Mouse (Mus musculus) intestine, embryonic 15.5 days (tissue): ENCODE measurements at regions not wholly inside any gene's neighbourhood (a gene's known extent, or its start where the extent isn't known, plus 50 kb on each side); places are given as distances from the start of the nearest gene placed in this dataset.

Source experiments
- ATAC-seq: fragments of 200-750 bp; cut with Nextera tagmentation; 2 replicates; pipeline ENCODE4 v1.8.0; 2017; ENCODE audit warnings: moderate TSS enrichment, moderate library complexity
- H3K27ac ChIP-seq: fragments of 300-500 bp; sonication (generic); 2 replicates; pipeline ENCODE4 v1.5.1; 2015; ENCODE audit warnings: mild to moderate bottlenecking, inconsistent platforms
- H3K27me3 ChIP-seq: fragments of 300-500 bp; sonication (generic); replicated peaks from 2 replicates; pipeline ENCODE4 v1.6.1; 2015; ENCODE audit warnings: inconsistent platforms
- H3K36me3 ChIP-seq: fragments of 300-500 bp; sonication (generic); 2 replicates; pipeline ENCODE4 v1.6.1; 2015; ENCODE audit warnings: inconsistent platforms
- H3K4me1 ChIP-seq: fragments of 300-500 bp; sonication (generic); replicated peaks from 2 replicates; pipeline ENCODE4 v1.6.1; 2015; ENCODE audit warnings: inconsistent platforms
- H3K4me2 ChIP-seq: fragments of 300-500 bp; sonication (generic); replicated peaks from 2 replicates; pipeline ENCODE4 v1.6.1; 2015; ENCODE audit warnings: mild to moderate bottlenecking, inconsistent platforms
- H3K4me3 ChIP-seq: fragments of 300-500 bp; sonication (generic); replicated peaks from 2 replicates; pipeline ENCODE4 v1.5.1; 2015; ENCODE audit warnings: inconsistent platforms
- H3K9ac ChIP-seq: fragments of 300-500 bp; sonication (generic); 2 replicates; pipeline ENCODE4 v1.6.1; 2015; ENCODE audit warnings: inconsistent platforms
- H3K9me3 ChIP-seq: fragments of 300-500 bp; sonication (generic); 2 replicates; pipeline ENCODE4 v1.6.1; 2016; ENCODE audit warnings: inconsistent platforms
- WGBS: fragments of 180-500 bp; shearing (Covaris S2); methylation state at CpG from one replicate; pipeline ENCODE4 v1.1.7; 2015; 5-methylcytosine and 5-hydroxymethylcytosine counted together

GRCm38 (mm10) chr7:95581325-95581724 is 589.7 kb upstream of the Tenm4 start:
- no peak overlapping the region for H3K4me3 ChIP-seq
- no peak overlapping the region for H3K27ac ChIP-seq
- no peak overlapping the region for H3K4me2 ChIP-seq
- H3K36me3 ChIP-seq = no peaks in the 10 kb centered on the region
- H3K27me3 ChIP-seq = no peaks in the 10 kb centered on the region
- no peaks in the 10 kb centered on the region for H3K4me1 ChIP-seq
- no peak overlapping the region for H3K9ac ChIP-seq
- no peak for ATAC-seq
- 69% methylated on average over 7 of the region's 7 CpGs for whole genome bisulfite sequencing
- no peaks in the 10 kb centered on the region for H3K9me3 ChIP-seq

GRCm38 (mm10) chr7:95598339-95598738 is 572.7 kb upstream of the Tenm4 start:
- no peak overlapping the region for H3K27ac ChIP-seq
- H3K4me2 ChIP-seq = no peak overlapping the region
- no peaks in the 10 kb centered on the region for H3K9me3 ChIP-seq
- 73% methylated on average over 2 of the region's 2 CpGs for WGBS
- H3K36me3 ChIP-seq = no peaks in the 10 kb centered on the region
- no peaks in the 10 kb centered on the region for H3K27me3 ChIP-seq
- H3K4me1 ChIP-seq = no peaks in the 10 kb centered on the region
- no peak overlapping the region for H3K9ac ChIP-seq
- no peak for ATAC-seq
- H3K4me3 ChIP-seq = no peak overlapping the region

- no peak for ATAC-seq
- Histone ChIP-seq H3K4me3 (no peak overlapping the region), H3K27me3 (no peaks in the 10 kb centered on the region), H3K36me3 (no peaks in the 10 kb centered on the region), H3K4me1 (no peaks in the 10 kb centered on the region), H3K9me3 (no peaks in the 10 kb centered on the region), H3K27ac (no peak overlapping the region), H3K4me2 (no peak overlapping the region), H3K9ac (no peak overlapping the region)
- WGBS = 81% methylated on average over 2 of the region's 2 CpGs
These were observed 557.3 kb upstream of the Tenm4 start for GRCm38 (mm10) chr7:95613736-95614135.

- no peak overlapping the region for H3K27ac ChIP-seq
- H3K36me3 ChIP-seq = no peaks in the 10 kb centered on the region
- H3K4me1 ChIP-seq = no peaks in the 10 kb centered on the region
- no peak overlapping the region for H3K9ac ChIP-seq
- no peak overlapping the region for H3K4me2 ChIP-seq
- 0 out of 2 replicates have a peak, but pooled peaks have one; percentile 39 for ATAC-seq
- no peaks in the 10 kb centered on the region for H3K27me3 ChIP-seq
- WGBS = 46% methylated on average over 2 of the region's 2 CpGs
- no peaks in the 10 kb centered on the region for H3K9me3 ChIP-seq
- no peak overlapping the region for H3K4me3 ChIP-seq
These were observed 553.7 kb upstream of the Tenm4 start for GRCm38 (mm10) chr7:95617370-95617769.

- Histone ChIP-seq H3K4me1 (no peaks in the 10 kb centered on the region), H3K9me3 (no peaks in the 10 kb centered on the region), H3K27ac (no peak overlapping the region), H3K27me3 (no peaks in the 10 kb centered on the region), H3K4me2 (no peak overlapping the region), H3K4me3 (no peak overlapping the region), H3K9ac (no peak overlapping the region), H3K36me3 (no peaks in the 10 kb centered on the region)
- no peak for ATAC-seq
These were observed 552.9 kb upstream of the Tenm4 start for GRCm38 (mm10) chr7:95618170-95618569.

GRCm38 (mm10) chr7:95620079-95620478 is 551.0 kb upstream of the Tenm4 start:
- no peaks in the 10 kb centered on the region for H3K4me1 ChIP-seq
- 0 out of 2 replicates have a peak, but pooled peaks have one; percentile 39 for ATAC-seq
- no peak overlapping the region for H3K9ac ChIP-seq
- no peak overlapping the region for H3K4me3 ChIP-seq
- no peaks in the 10 kb centered on the region for H3K9me3 ChIP-seq
- no peak overlapping the region for H3K4me2 ChIP-seq
- no peaks in the 10 kb centered on the region for H3K27me3 ChIP-seq
- H3K27ac ChIP-seq = no peak overlapping the region
- H3K36me3 ChIP-seq = no peaks in the 10 kb centered on the region

- Histone ChIP-seq H3K9ac (no peak overlapping the region), H3K27me3 (no peaks in the 10 kb centered on the region), H3K9me3 (no peaks in the 10 kb centered on the region), H3K4me1 (no peaks in the 10 kb centered on the region), H3K4me2 (no peak overlapping the region), H3K27ac (no peak overlapping the region), H3K36me3 (no peaks in the 10 kb centered on the region), H3K4me3 (no peak overlapping the region)
- no peak for ATAC-seq
- 82% methylated on average over 5 of the region's 5 CpGs for WGBS
These were observed 530.4 kb upstream of the Tenm4 start for GRCm38 (mm10) chr7:95640683-95641082.

GRCm38 (mm10) chr7:95674319-95674718 is 496.7 kb upstream of the Tenm4 start:
- Histone ChIP-seq H3K9ac (no peak overlapping the region), H3K9me3 (no peaks in the 10 kb centered on the region), H3K4me1 (no peaks in the 10 kb centered on the region), H3K4me2 (no peak overlapping the region), H3K27ac (no peak overlapping the region), H3K36me3 (no peaks in the 10 kb centered on the region), H3K4me3 (no peak overlapping the region), H3K27me3 (no peaks in the 10 kb centered on the region)
- WGBS = 82% methylated on average over 1 of the region's 1 CpGs
- ATAC-seq = no peak

GRCm38 (mm10) chr7:95682521-95682920 is 488.5 kb upstream of the Tenm4 start:
- no peak overlapping the region for H3K27ac ChIP-seq
- H3K4me2 ChIP-seq = no peak overlapping the region
- no peak for ATAC-seq
- no peaks in the 10 kb centered on the region for H3K36me3 ChIP-seq
- 37% methylated on average over 3 of the region's 3 CpGs for WGBS
- no peak overlapping the region for H3K9ac ChIP-seq
- H3K4me1 ChIP-seq = no peaks in the 10 kb centered on the region
- no peaks in the 10 kb centered on the region for H3K9me3 ChIP-seq
- no peak overlapping the region for H3K4me3 ChIP-seq
- no peaks in the 10 kb centered on the region for H3K27me3 ChIP-seq

- WGBS = 77% methylated on average over 3 of the region's 3 CpGs
These were observed 483.3 kb upstream of the Tenm4 start for GRCm38 (mm10) chr7:95687733-95688132.

GRCm38 (mm10) chr7:95688151-95689146 is 482.6 kb upstream of the Tenm4 start:
- 18% methylated on average over 16 of the region's 16 CpGs for WGBS
- peak overlapping the region; percentile 21; the same call in 1 of the 2 replicates for H3K4me3 ChIP-seq
- peak overlapping the region; percentile 49 for H3K4me2 ChIP-seq
- no peaks in the 10 kb centered on the region for H3K36me3 ChIP-seq
- no peaks in the 10 kb centered on the region for H3K9me3 ChIP-seq
- H3K4me1 ChIP-seq = no peaks in the 10 kb centered on the region
- no peak overlapping the region for H3K27ac ChIP-seq
- ATAC-seq = no peak
- no peaks in the 10 kb centered on the region for H3K27me3 ChIP-seq
- no peak overlapping the region for H3K9ac ChIP-seq

More at GRCm38 (mm10) chr7:95687733-95688132, 483.3 kb upstream of the Tenm4 start:
- Histone ChIP-seq H3K27me3 (no peaks in the 10 kb centered on the region), H3K4me3 (no peak overlapping the region), H3K4me2 (no peak overlapping the region), H3K9ac (no peak overlapping the region), H3K36me3 (no peaks in the 10 kb centered on the region), H3K4me1 (no peaks in the 10 kb centered on the region), H3K27ac (no peak overlapping the region), H3K9me3 (no peaks in the 10 kb centered on the region)
- ATAC-seq = no peak

- 33% methylated on average over 7 of the region's 7 CpGs for WGBS
- ATAC-seq = no peak
- no peak overlapping the region for H3K9ac ChIP-seq
These were observed 481.7 kb upstream of the Tenm4 start for GRCm38 (mm10) chr7:95689161-95689833.

More at GRCm38 (mm10) chr7:95689161-95689833, 481.7 kb upstream of the Tenm4 start:
- H3K9me3 ChIP-seq = no peaks in the 10 kb centered on the region
- H3K36me3 ChIP-seq = no peaks in the 10 kb centered on the region
- no peak overlapping the region for H3K4me3 ChIP-seq
- no peaks in the 10 kb centered on the region for H3K27me3 ChIP-seq
- H3K27ac ChIP-seq = no peak overlapping the region
- H3K4me1 ChIP-seq = no peaks in the 10 kb centered on the region
- peak overlapping the region; percentile 49 for H3K4me2 ChIP-seq
